Mouse (Mus musculus) heart, postnatal 36 days (tissue): ENCODE data around the gene Emp3. TPM values are rescaled to one million over a fixed set of nuclear protein-coding genes. Genes with fewer than 3 reads are reported as not detected.
"Not testable (repeated sequence)": the region's sequence is repeated elsewhere in the genome, so short reads cannot be mapped to it uniquely, and the experiment has no call there.

Experiments
- DNase-seq, 2 experiments: peaks; one replicate each; pipeline ENCODE4 v3.0.0; 2021 to 2022
- intact Hi-C: fragments of 180-260 bp; cut with DNase I; formaldehyde crosslinking; loops from one replicate; pipeline ENCODE4 v1.15.1; 2025
- total RNA-seq, 2 experiments: library from RNA; stranded (reverse); gene quantifications; 2 replicates each; pipeline ENCODE4 v1.2.3; 2021

Gene Emp3
- total RNA-seq, 2 experiments from 2014 or later = 20.8 to 26.8 TPM

DNA sequence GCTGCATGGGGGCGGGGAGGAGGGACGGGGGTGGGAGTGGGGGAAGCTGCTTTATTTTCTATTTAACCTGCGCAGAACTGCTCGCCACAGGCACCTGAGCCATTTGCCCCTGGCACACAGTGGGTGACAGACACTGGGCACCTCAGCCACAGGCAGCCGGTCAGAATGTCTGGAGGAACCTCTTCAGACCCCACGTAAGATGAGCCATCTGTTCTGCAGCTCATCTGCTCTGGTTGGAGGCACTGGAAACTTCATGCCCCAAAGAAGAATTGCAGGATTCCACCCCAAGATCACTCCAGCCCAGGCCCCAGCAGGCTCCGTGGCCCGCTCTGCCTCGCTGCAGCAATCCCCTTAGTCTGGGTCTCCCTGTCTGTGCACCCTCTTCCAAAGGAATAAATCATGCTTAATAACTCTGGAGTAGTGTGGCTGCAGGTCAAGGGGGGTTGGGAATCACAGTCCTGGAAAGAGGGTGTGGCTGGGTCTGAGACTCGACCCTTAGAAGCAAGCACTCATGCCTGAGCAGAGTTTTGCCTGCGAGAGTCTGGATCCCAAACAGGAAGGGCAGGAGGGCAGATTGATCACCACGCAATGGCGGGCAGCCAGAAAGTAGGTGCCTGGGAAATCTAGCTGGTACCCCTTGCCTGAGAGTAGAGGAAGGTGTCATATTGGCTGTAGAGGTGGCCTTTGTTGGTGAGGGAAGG is 4.0 kb downstream of the Emp3 start:
- intact Hi-C loops = no loop called here
- peak in 1 of 2 experiments; percentile 16 for DNase-seq

DNA sequence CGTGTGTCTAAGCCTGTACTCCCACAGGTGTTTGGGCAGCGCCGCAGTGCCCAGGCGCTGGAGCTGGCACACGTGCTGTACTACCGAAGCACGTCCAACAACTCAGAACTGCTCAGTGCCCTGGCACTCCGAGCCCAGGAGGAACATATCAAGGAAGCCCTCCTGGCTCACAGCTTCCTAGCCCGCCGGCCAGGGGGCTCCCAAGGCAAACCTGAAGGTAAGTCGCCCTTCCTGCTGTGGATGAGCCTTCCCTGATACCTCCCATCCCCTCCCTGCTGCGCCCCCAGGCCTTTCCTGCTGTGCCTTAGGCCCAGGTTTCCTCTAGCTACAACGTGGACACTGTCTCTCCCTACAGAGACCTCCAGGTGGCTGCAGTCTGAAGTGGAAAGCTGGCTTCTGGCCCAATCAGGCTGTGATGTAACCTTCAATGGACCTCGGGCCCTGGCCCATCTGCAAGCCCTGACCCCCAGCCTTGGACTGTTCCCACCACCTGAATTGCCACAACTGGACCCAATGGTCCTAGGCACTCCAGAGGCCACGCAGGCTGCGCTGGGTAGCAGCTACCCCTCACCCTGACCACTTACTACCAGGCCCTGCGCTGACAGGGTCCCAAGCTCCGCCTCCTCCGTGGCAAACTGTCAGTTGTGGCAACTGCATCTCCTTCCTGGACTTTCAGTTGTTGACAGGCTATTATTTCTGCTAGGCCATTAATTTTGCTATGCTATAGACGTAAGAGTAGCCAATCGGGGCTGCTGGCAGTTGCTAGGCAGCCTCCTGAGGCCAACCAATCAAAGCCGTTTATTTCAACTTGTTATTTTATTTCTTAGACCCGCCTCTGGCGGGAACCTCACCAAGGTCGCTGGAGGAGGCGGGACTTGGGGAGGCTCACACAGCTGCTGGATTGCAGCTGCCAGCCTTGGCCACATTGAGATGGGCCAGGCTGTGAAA is 4.9 kb downstream of the Emp3 start:
- peak; percentile 73 to 75 for DNase-seq
- intact Hi-C loops = no loop called here

DNA sequence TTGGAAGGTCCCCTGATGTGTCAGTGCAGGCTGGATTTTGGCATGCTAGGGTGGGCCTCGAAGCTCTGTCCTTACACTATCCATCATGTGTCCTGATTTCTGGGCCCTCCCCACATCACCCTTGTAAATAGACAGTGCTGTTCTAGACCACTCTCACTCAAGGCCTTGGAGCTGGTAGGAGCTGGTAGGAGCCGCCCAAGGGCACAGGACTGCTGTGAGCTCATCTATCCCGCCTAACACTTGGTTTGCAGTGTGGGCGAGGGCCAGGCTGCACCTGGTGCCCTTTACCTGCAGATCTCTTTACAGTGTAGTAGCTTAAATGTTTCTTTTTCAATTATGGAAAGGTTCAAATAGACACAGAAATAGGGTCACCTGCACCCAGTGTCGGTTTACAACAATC is 6.2 kb downstream of the Emp3 start:
- DNase-seq = no peak
- intact Hi-C loops = no loop called here

DNA sequence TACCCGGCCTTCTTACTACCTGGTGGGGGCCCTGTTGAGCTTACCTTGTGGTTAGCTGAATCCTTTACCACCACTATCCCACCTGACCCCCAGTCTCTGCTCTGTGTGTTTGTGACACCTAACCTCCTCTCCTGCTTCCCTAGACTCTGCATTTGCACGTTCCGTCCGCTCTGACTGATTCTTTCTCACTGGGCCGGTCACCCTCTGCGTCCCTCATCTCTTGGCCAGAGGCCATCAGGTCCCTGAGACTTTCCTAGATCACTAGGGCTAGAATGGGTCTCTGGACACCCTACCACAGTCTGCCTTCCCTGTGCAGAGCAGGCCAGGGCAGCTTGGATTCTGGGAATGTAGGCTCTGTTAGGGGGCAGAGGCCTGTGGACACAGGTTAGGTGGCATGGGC is 7.1 kb downstream of the Emp3 start:
- no peak for DNase-seq
- intact Hi-C loops = no loop called here

DNA sequence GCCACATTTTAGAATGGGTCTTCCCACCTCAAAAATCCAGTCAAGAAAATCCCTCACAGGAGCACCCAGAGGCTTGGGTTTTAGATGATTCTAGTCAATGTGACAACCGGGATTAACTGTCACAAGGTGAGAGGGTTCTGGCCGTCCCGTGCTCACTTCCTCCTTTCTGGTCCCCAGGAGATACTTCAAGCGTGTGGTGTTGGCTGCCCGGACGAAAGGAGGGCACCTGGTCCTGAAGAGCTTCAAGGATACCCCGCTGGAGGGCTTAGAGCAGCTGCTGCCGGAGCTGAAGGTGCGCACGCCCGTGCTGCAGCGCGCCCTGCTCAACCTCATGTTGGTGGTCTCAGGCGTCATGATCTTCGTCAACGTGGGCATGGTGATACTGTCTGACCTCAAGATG is 12.1 kb downstream of the Emp3 start:
- intact Hi-C loops = no loop called here
- DNase-seq = no peak

DNA sequence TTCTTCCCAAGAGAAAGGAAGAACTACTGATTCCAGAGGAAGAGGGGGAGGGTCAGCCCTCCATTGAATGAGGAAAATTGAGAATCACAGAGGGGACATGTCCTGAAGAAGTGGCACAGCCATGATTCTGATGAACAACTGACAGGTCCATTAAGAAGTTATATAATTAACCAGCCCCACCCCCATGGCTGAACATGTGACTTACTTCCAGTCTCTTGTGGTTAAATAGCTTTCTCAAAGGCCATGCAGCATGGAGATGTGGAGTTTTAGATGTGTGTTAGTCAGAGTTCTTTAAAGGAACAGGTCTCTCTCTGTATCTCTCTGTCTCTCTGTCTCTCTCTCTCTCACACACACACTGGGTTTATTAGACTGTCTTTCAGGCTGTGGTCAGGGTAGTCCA is 12.8 kb downstream of the Emp3 start:
- no peak for DNase-seq
- intact Hi-C loops = no loop called here

DNA sequence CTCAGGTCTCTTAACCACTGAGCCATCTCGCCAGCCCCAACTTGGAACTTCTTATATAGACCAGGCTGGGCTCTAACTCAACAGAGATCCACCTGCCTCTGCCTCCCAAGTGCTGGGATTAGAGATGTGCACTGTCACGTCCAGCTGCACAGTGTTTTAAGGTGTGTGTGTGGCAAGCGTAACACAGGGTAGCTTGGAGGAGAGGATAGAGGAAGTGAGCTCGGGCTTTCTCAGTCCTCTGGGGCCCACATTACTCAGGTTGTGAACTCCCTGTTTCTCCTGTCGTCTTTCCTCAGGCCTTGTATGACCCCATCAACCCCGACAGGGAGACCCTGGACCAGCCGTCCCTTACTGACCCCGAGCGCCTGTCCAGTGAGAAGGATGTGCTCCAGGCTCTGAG is 14.6 kb downstream of the Emp3 start:
- intact Hi-C loops = no loop called here

DNA sequence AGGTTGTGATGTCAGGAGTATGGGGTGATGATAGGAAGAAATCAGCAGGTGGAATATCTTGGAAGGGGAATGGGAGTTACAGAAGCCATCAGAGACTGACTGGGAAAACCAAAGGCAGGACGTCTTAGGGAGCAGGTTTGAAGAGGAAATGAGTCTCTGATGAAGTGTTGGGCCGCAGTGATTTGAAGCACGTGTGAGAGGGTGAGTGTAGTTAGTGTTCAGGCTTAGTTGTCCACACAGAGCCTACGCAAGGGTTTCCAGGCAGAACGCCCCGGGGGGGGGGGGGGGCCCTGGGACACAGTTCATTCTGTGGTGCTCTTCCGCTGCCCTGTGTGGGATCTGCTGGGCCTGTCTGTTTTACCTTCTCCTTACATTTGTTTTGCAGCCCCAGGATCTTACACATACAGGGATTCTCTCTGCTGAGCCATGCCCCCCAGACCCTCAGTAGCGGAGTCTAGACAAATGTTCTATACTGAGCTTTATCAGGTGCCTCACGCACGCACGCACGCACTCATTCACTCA is 18.7 kb downstream of the Emp3 start:
- no peak for DNase-seq
- intact Hi-C loops = no loop called here

More for the DNA sequence above, 14.6 kb downstream of the Emp3 start:
- no peak for DNase-seq

DNA sequence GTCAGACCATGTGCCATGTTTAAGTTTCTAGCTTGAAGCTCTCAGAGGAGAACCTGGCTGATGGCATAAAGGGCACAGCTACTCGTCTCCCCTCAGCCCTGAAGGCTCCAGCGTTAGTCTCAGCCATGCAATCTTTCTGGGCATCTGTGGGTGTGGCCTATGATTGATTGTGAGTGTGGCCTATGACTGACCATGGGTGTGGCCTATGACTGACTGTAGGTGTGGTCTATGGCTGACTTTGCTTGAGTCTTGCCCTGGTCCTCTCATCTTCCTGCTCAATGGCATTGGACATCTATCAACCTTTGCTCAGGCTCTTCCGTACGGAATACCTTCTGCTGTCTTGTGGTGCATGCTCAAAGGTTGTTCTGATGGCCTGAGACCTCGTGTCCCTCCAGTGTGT is 19.6 kb downstream of the Emp3 start:
- no peak for DNase-seq
- intact Hi-C loops = no loop called here

DNA sequence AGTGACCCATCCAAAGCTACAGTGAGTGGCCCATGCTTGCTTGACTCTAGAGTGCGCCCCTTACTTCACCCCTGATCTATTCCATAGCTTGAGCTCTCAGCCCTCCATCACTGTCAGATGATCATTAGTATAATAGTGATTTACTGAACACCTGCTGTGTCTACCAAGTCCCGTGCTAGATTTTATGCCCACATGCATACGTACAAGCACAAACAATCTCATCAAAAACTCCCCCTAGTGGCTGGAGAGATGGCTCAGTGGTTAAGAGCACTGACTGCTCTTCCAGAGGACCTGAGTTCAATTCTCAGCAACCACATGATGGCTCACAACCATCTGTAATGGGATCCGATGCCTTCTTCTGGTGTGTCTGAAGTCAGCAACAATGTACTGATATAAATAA is 23.1 kb downstream of the Emp3 start:
- DNase-seq, intact Hi-C loops: not testable (repeated sequence)

DNA sequence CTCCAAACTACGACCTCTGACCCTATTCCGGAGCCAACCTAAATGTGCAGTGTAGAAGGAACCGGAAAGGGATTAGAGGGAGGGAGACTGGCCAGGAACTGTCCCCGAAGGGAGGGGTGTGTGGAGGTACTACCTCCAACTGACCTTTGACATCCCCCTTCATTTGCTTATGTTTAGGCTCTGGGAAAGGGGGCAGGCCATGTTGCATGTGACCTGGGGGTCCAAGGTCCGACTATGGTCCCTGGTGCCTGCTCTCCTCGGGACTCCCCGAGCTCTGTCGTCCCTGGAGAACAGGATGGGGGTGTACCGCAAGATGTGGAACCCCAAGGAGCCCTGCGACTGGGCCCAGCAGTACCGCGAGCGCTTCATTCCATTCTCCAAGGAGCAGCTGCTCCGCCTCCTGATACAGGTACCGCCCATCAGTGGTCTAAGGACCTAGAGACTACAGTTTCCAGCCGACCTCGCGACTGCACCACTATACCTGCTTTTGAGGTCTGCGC is 23.9 kb downstream of the Emp3 start:
- DNase-seq = peak in 1 of 2 experiments; percentile 55
- intact Hi-C loops = loop anchor here (1.0 kb wide), 1 partner anchor 24 kb away; no protein-coding TSS in a partner anchor

DNA sequence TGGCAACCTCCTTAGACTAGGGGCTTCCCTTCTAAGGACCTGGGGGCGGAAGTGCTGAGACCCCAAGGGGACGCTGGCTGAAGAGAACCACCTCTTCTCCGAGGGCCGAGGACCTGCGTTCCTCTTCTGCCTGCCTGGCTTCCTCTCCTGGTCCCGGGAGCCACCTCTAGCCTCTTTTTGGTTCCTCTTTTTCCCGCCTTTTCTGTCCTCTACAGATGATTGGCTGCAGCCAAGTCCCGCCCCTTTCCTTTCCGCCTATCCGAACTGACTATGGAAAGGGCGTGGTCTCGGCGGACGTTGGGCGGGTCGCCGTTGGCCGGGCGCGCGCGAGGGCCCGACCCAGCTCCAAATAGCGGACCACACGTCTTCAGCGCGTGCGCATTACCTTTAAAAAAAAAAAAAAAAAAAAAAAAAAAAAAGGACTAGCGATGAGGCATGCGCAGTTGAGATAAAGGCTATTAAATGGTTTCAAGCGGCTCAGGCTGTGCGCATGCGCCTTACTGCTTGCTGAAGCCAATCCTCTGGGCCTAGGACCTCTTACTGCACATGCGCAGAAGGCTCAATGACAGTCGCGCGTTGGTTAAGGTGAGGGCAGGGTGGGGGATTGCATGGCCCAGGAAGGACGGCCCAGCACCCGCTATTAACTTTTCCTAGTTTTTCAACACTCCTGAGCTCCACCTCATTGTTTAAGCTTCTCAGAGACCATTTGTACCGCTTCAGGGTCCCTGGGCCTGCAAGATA is 24.5 kb downstream of the Emp3 start, which contains the start of the genes Syngr4 and Tmem143:
Gene Syngr4 (minus strand): TSS at position 198 of the 741 bp plus-strand sequence.
Gene Tmem143 (plus strand): TSS at position 425 of the 741 bp plus-strand sequence.
- DNase-seq = peak; percentile 95
- intact Hi-C loops = loop anchor here (1.0 kb wide), 1 partner anchor 23 kb away; no protein-coding TSS in a partner anchor

DNA sequence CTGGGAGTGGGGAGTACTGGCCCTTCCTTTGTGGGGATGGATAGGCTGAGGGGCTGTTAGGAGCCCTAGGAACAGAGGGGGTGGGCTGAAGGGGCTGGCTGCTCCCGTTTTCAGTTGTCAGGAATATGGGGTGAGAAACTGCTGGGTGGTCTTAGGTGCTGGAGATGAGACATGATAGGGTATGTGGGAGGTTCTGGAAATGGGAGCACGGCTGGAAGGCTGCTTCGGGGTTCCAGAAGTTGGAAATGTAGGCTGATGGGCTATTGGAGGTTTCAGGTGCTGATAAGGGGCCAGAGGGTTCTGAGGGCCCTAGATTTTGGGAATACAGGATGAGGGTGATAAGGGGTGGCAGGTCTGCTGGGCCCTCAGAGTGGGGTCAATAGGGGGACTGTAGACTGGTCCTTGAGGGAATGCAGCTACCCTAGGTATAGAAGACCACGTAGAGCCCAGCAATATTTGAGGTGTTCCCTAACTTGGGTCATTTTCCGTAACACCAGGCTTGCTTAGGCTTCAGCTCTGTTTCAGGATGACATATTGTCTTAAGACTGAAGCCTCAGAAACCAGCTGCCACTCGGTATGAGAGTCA is 25.2 kb downstream of the Emp3 start:
- DNase-seq = no peak
- intact Hi-C loops = no loop called here

DNA sequence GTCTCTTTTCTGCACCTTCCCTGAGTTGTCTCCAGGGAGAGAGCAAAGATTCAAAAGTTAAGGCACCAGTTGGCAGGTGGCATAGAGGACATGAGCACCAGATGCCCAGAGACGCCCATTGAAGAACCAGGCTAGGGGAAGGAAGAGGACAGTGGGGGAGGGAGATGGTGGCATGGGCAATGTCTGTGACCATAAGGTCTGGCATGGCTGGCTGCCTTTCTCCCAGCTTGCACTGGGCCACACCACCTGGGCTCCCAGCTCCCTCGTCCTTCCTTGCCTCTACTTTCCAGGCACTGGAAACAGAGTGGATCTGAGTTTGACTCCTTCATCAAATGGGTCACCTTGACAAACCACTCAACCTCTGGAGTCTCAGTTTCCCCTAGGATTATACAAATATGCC is 28.6 kb downstream of the Emp3 start:
- intact Hi-C loops = no loop called here
- no peak for DNase-seq

DNA sequence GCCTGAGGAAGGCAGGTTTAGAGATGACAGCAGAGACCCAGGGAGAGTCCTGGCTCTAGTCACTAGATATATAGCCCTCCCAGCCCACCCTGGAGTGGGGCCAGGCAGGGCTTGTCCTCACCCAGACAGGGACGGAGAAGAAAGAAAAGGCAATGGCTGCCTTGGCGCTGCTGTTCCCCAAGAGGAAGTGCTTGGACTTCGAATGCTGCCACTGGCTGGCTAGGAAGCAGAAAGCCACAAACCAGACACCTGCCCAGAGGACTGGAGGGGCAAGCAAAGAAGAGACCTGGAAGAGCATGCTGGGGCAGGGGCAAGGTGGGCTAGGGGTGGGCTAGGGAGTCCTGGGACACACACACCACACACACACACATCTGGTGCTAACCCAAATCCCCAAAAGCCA is 34.0 kb downstream of the Emp3 start:
- no peak for DNase-seq
- intact Hi-C loops = no loop called here

DNA sequence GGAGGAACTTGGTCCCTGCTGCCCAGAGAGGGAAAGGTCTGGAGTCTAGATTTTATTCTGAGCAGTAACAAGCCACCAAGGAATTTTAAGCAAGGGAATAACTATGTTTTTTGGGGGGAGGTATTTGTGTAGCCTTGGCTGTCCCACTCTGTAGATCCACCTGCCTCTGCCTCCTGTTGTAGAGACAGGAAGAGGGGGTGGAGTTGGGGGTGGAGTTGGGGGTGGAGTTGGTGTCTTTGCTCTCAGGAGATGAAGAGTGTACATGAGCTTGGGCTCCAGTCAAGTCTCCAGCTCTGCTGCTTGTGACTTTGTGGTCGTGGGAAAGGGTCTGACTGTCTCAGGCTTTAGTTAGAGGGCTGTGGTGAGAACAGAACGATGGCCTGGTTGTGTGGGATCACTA is 40.2 kb downstream of the Emp3 start:
- no peak for DNase-seq
- intact Hi-C loops = no loop called here

DNA sequence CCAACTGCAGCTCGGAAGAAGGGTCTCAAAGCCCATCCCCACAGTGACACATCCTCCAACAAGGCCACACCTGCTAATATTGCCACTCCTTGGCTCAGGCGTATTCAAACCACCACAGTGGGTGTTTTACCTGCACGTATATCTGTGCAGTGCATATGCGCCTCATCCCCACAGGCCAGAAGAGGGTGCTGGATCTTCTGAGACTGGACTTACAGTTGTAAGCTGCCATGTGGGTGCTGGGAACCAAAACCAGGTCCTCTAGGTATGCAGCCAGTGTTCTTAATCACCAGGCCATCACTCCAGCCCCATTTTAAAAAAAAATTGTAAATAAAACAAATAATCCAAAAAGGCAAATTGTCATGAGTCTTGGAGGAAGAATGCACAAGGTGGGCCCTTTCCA is 40.7 kb downstream of the Emp3 start:
- DNase-seq = no peak
- intact Hi-C loops = no loop called here

DNA sequence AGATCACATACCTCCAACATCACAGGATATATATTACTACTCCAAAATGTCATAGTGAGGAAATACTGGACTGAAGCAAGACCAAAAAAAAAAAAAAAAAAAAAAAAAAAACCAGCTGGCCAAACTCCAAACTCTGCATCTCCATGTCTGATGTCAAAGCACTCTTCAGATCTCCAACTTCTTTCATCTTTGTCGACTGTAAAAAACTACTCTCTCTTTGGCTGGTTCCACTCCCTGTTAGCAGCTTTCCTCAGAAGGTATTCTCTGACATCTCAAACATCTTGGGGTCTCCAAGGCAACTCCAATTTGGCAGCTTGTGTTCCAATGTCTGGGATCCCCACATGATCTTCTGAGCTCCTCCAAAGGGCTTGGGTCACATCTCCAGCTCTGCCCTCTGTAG is 42.9 kb downstream of the Emp3 start, which contains the start of gene Grin2d:
Gene Grin2d (minus strand): TSS at position 101 of the 400 bp plus-strand sequence.
- DNase-seq = not testable (repeated sequence)

DNA sequence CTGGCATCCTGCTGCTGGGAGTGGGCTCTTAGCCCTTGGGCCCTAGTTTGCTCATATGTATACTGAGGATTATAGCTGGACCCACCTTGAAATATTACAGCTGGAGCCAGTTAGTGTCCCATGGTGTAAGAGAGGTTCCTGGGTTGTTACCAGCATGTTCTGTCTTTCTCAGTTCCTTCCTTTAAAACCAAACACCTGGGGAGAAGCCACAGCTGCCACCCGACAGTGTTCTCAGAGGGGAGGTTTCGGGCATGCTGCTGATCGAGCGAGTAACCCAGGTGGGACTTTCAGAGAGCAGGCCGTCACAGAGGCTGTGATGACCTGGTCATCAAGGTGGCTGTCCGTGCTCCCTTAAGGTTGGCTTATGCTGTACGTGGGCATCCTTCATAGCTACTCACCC is 44.3 kb downstream of the Emp3 start:
- no peak for DNase-seq
- intact Hi-C loops = no loop called here

More for the DNA sequence above, 42.9 kb downstream of the Emp3 start, which contains the start of gene Grin2d:
- intact Hi-C loops = not testable (repeated sequence)
